Mouse (Mus musculus): ENCODE data around the gene Pafah1b2. TPM values are rescaled to one million over a fixed set of nuclear protein-coding genes. Genes with fewer than 3 reads are reported as not detected.

Pafah1b2 gene
- 26.8 TPM for polyA plus RNA-seq (2014; fragmentation: Illumina TruSeq; extraction: RNeasy Lipid Tissue Mini Kit (QIAGEN cat#74804); ENCODE audit: insufficient read depth, low read depth, low replicate concordance)

DNA sequence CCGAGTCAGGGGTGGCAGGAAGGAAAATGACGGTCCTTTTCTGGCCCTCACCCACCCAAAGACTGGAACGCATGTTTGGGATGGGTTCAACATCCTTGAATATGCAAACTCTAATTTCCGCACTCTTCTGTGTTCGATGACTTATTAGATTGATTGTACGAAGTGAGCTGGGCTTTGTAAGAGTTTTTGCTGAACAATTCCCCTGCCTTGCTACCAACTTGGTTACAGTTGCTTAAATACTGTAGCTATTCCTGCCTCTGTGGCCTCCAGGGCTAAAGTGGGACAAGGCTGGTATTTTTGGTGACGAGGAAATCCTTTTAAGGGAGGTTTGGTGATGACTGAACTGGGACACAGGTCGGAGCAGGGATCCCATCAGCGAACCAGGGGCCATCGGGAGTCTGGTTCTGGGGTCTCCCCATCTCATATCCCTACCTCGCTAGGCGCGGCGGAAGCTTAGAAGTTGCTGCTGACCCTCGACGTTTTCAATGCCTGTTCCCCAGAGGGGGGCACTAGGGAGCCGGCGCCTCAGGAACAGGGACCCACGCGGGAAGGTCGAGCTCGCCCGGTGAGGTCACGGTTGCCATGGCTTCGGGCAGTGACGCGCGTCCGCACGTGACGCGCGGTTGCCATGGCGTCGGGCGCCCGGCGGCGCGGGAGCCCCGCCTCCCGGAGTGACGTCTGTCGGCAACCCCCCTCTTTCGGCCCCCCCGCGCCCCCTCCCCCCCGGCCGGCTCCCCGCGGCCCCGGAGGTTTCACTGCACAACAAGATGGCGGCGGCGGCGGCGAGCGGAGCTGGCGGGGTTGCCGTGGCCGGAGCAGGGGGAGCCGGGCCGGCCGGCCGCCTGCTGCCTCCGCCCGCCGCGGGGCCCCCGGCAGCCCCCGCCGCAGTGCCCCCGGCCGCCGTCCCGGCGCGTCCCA is at the start of gene Pafah1b2, which contains the start of gene Sik3:
Gene Pafah1b2, minus strand, starts transcription at position 600 of the 918 bp plus-strand sequence.
Gene Sik3, plus strand, starts transcription at position 730 of the 918 bp plus-strand sequence.

GRCm38 (mm10) chr9:45955107-45955963 is 57.2 kb downstream of the Pafah1b2 start, which contains the start of gene Sidt2:
Gene Sidt2, minus strand, starts transcription at chr9:45955258.

DNA sequence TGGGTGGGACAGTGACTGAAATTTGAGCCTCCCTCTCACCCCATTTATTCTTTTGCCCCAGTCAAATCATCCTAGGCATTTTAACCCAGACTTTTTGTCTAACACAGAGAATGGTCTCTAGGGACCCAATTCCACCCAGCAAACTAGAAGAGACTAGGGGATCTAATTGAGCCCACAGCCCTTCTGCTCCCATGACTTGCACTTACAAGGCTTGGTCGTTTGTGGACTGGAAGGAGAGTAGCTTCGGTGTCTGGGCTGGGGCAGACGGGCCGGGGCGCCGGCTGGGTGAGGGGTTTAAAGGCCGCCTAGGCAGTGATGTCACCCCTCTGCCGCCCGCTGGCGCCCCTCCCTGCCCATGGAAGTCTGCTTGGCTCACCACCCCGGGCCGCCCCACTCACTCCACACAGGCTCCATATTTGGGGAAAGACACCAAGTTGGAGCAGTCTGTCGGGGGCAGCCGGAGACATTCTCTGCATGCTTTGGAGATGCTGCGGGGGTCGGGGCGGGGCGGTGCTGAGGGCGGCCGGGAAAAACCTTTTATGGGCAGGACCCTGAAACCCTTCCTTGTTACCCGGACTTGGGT is 76.8 kb downstream of the Pafah1b2 start, which contains the start of gene Tagln:
Gene Tagln, minus strand, starts transcription at position 431 of the 583 bp plus-strand sequence.

Other genes starting within 250 kb of the Pafah1b2 start
- gene Cep164, start 184.0 kb downstream of the Pafah1b2 start, polyA plus RNA-seq (2014; fragmentation: Illumina TruSeq; extraction: RNeasy Lipid Tissue Mini Kit (QIAGEN cat#74804); ENCODE audit: insufficient read depth, low read depth, low replicate concordance) = 5.6 TPM
- 5.6 TPM for gene Bace1, start 174.1 kb downstream of the Pafah1b2 start, polyA plus RNA-seq (2014; fragmentation: Illumina TruSeq; extraction: RNeasy Lipid Tissue Mini Kit (QIAGEN cat#74804); ENCODE audit: insufficient read depth, low read depth, low replicate concordance)
- gene Pcsk7, start 106.2 kb downstream of the Pafah1b2 start, polyA plus RNA-seq (2014; fragmentation: Illumina TruSeq; extraction: RNeasy Lipid Tissue Mini Kit (QIAGEN cat#74804); ENCODE audit: insufficient read depth, low read depth, low replicate concordance) = 12.0 TPM
- 5.5 TPM for gene Rnf214, start 105.8 kb downstream of the Pafah1b2 start, polyA plus RNA-seq (2014; fragmentation: Illumina TruSeq; extraction: RNeasy Lipid Tissue Mini Kit (QIAGEN cat#74804); ENCODE audit: insufficient read depth, low read depth, low replicate concordance)
- 358 TPM for gene Tagln, start 76.6 kb downstream of the Pafah1b2 start, polyA plus RNA-seq (2014; fragmentation: Illumina TruSeq; extraction: RNeasy Lipid Tissue Mini Kit (QIAGEN cat#74804); ENCODE audit: insufficient read depth, low read depth, low replicate concordance)
- gene Sidt2, start 57.4 kb downstream of the Pafah1b2 start, polyA plus RNA-seq (2014; fragmentation: Illumina TruSeq; extraction: RNeasy Lipid Tissue Mini Kit (QIAGEN cat#74804); ENCODE audit: insufficient read depth, low read depth, low replicate concordance) = 27.1 TPM
- 10.0 TPM for gene Sik3, start 130 bp upstream of the Pafah1b2 start, polyA plus RNA-seq (2014; fragmentation: Illumina TruSeq; extraction: RNeasy Lipid Tissue Mini Kit (QIAGEN cat#74804); ENCODE audit: insufficient read depth, low read depth, low replicate concordance)
- 0.80 TPM for gene Apoa1, start 215.9 kb upstream of the Pafah1b2 start, polyA plus RNA-seq (2014; fragmentation: Illumina TruSeq; extraction: RNeasy Lipid Tissue Mini Kit (QIAGEN cat#74804); ENCODE audit: insufficient read depth, low read depth, low replicate concordance)
- gene Apoc3, start 222.9 kb upstream of the Pafah1b2 start, polyA plus RNA-seq (2014; fragmentation: Illumina TruSeq; extraction: RNeasy Lipid Tissue Mini Kit (QIAGEN cat#74804); ENCODE audit: insufficient read depth, low read depth, low replicate concordance) = 1.3 TPM
- gene Apoa4, start 228.0 kb upstream of the Pafah1b2 start, polyA plus RNA-seq (2014; fragmentation: Illumina TruSeq; extraction: RNeasy Lipid Tissue Mini Kit (QIAGEN cat#74804); ENCODE audit: insufficient read depth, low read depth, low replicate concordance) = not detected

All from lung, adult 10 weeks (tissue).